Mouse (Mus musculus) E14TG2a.4 (cell line): ENCODE results near the gene Ryr2.

Experiments
- CTCF ChIP-seq: conservative IDR thresholded peaks from 2 replicates; pipeline ENCODE4 v1.5.1; 2014; ENCODE audit warnings: low read length
- NANOG ChIP-seq: IDR thresholded peaks from 2 replicates; pipeline ENCODE4 v1.6.1; 2014; ENCODE audit warnings: borderline replicate concordance, low read length, mixed read lengths
- POU5F1 ChIP-seq: IDR thresholded peaks from 2 replicates; pipeline ENCODE4 v1.6.1; 2014; ENCODE audit warnings: low read length, borderline replicate concordance

- TF ChIP-seq CTCF, result no peak
- TF ChIP-seq POU5F1, result no peak
- no peak for TF ChIP-seq NANOG
Observed at GRCm38 (mm10) chr13:12018046-12018445, 88.7 kb downstream of the Ryr2 start.
